Mouse (Mus musculus): ENCODE data around the gene Car6. TPM values are rescaled to one million over a fixed set of nuclear protein-coding genes. Genes with fewer than 3 reads are reported as not detected.

Gene Car6
- total RNA-seq, 2 experiments from 2014 or later, result 0.27 TPM; not detected in 1

GRCm38 (mm10) chr4:150192199-150192598, 8.9 kb downstream of the Car6 start:
- no peak for DNase-seq (ENCODE audit: low spot score in 2 of 2)

- no peak for DNase-seq (ENCODE audit: low spot score in 2 of 2)
These were observed 12.9 kb downstream of the Car6 start for GRCm38 (mm10) chr4:150188236-150188635.

GRCm38 (mm10) chr4:150181304-150181703, 19.8 kb downstream of the Car6 start:
- no peak for DNase-seq (ENCODE audit: low spot score in 2 of 2)

GRCm38 (mm10) chr4:150178131-150178530, 23.0 kb downstream of the Car6 start:
- no peak for DNase-seq (ENCODE audit: low spot score in 2 of 2)

- no peak for DNase-seq (ENCODE audit: low spot score in 2 of 2)
These were observed 24.0 kb downstream of the Car6 start for GRCm38 (mm10) chr4:150177122-150177521.

GRCm38 (mm10) chr4:150176535-150176934, 24.6 kb downstream of the Car6 start:
- DNase-seq (ENCODE audit: low spot score in 2 of 2), result peak in 1 of 2 experiments; percentile 37

GRCm38 (mm10) chr4:150174027-150174426, 27.1 kb downstream of the Car6 start:
- DNase-seq (ENCODE audit: low spot score in 2 of 2), result no peak

- DNase-seq (ENCODE audit: low spot score in 2 of 2), result no peak
These were observed 27.9 kb downstream of the Car6 start for GRCm38 (mm10) chr4:150173281-150173680.

- no peak for DNase-seq (ENCODE audit: low spot score in 2 of 2)
These were observed 29.0 kb downstream of the Car6 start for GRCm38 (mm10) chr4:150172107-150172506.

GRCm38 (mm10) chr4:150168406-150168805, 32.7 kb downstream of the Car6 start:
- no peak for DNase-seq (ENCODE audit: low spot score in 2 of 2)

GRCm38 (mm10) chr4:150164875-150165274, 36.3 kb downstream of the Car6 start:
- DNase-seq (ENCODE audit: low spot score in 2 of 2), result no peak

- no peak for DNase-seq (ENCODE audit: low spot score in 2 of 2)
These were observed 38.5 kb downstream of the Car6 start for GRCm38 (mm10) chr4:150162561-150163169.

- DNase-seq (ENCODE audit: low spot score in 2 of 2), result no peak
These were observed 41.7 kb downstream of the Car6 start for GRCm38 (mm10) chr4:150159458-150159857.

GRCm38 (mm10) chr4:150157348-150157882, 43.7 kb downstream of the Car6 start:
- no peak for DNase-seq (ENCODE audit: low spot score in 2 of 2)

- DNase-seq (ENCODE audit: low spot score in 2 of 2), result no peak
These were observed 45.4 kb downstream of the Car6 start for GRCm38 (mm10) chr4:150155731-150156130.

GRCm38 (mm10) chr4:150155301-150155700, 45.8 kb downstream of the Car6 start:
- no peak for DNase-seq (ENCODE audit: low spot score in 2 of 2)

- DNase-seq (ENCODE audit: low spot score in 2 of 2), result no peak
These were observed 48.6 kb downstream of the Car6 start for GRCm38 (mm10) chr4:150152483-150152882.

- no peak for DNase-seq (ENCODE audit: low spot score in 2 of 2)
These were observed 50.1 kb downstream of the Car6 start for GRCm38 (mm10) chr4:150151045-150151444.

- no peak for DNase-seq (ENCODE audit: low spot score in 2 of 2)
These were observed 54.8 kb downstream of the Car6 start for GRCm38 (mm10) chr4:150146286-150146685.

GRCm38 (mm10) chr4:150144242-150144641, 56.9 kb downstream of the Car6 start:
- no peak for DNase-seq (ENCODE audit: low spot score in 2 of 2)

- no peak for DNase-seq (ENCODE audit: low spot score in 2 of 2)
These were observed 60.8 kb downstream of the Car6 start for GRCm38 (mm10) chr4:150140346-150140745.

- DNase-seq (ENCODE audit: low spot score in 2 of 2), result no peak
These were observed 62.0 kb downstream of the Car6 start for GRCm38 (mm10) chr4:150139090-150139489.

GRCm38 (mm10) chr4:150138084-150138543, 63.0 kb downstream of the Car6 start:
- peak in 1 of 2 experiments; percentile 56 for DNase-seq (ENCODE audit: low spot score in 2 of 2)

Data from gastrocnemius, postnatal 4 days (tissue).